Mouse (Mus musculus): ENCODE data around the gene Ak8.

- TF ChIP-seq CTCF (IDR thresholded peaks at IDR 0.05; ENCODE audit: low read depth), result no peak
- no peak for TF ChIP-seq EP300 (IDR thresholded peaks at IDR 0.05; ENCODE audit: low read depth)
These were observed 159.3 kb downstream of the Ak8 start for GRCm38 (mm10) chr2:28859303-28859702.
